Mouse (Mus musculus): ENCODE measurements at regions not wholly inside any gene's neighbourhood (a gene's known extent, or its start where the extent isn't known, plus 50 kb on each side); places are given as distances from the start of the nearest gene placed in this dataset.
A peak's percentile ranks its signal among the peaks of the same experiment; 100 is the strongest.

DNA sequence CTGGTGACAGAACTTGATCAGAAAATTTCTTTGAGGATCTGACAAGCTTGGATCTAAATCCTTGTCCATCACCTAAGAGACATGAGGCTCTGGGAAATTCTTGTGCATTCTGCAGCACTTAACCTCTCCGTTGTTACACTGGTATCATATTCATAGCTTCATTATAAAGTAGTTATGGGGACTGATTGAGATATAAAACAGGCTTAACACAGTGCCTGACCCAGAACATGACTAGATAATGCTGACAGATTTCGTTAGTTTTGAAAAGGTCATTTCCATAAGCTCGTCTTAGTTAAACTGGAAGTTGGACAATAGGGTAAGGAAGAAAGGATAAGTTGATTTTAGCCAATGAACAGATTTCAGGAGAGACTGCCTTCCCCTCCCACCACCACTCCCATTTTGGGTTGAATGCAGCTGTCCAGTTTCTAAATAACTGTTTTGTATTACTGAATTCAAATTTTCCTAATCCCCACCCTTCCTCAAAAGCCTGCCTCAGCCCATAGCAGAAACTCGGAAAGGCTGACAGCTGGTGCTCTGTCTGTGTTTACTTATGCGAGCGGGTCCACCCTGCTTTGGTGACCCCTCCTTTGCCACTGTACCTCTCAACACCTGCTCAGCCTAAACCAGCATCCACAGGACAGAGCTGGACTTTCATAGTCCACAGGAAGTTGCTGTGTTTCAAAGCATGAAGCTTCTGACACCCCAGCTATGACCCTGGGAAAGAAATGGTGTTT is 340.8 kb downstream of the Pax1 start:
- DNase-seq (ENCODE audit: low spot score), result peak; percentile 5

GRCm38 (mm10) chr2:147699524-147700081 is 337.9 kb downstream of the Pax1 start:
- DNase-seq (ENCODE audit: low spot score), result no peak

- no peak for DNase-seq (ENCODE audit: low spot score)
These were observed 330.2 kb downstream of the Pax1 start for GRCm38 (mm10) chr2:147691896-147692295.

GRCm38 (mm10) chr2:147690506-147691208 is 328.9 kb downstream of the Pax1 start:
- no peak for DNase-seq (ENCODE audit: low spot score)

DNA sequence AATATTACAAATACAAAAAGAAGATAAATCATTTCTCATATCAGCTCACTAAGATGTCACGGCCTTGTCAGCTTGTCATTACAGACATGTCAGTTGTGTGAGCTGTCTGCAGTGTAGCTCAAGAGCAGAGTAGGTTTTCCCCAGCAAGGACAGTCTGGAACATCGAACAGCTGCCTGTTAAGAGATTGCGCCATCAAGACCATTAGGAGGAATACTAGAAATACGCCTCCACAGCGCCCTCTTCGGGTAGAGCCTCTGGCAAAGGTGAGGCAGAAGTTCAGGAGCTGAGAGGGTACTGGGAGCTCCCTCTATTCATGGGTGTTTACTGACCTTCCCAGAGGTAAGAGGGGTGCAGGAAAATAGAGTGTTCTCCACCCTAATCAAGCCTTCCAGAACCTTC is 327.0 kb downstream of the Pax1 start:
- peak; percentile 80 for DNase-seq (ENCODE audit: low spot score)

- peak; percentile 46 for DNase-seq (ENCODE audit: low spot score)
These were observed 294.9 kb downstream of the Pax1 start for GRCm38 (mm10) chr2:147656667-147657066.

GRCm38 (mm10) chr2:147650229-147650628 is 288.5 kb downstream of the Pax1 start:
- no peak for DNase-seq (ENCODE audit: low spot score)

- DNase-seq (ENCODE audit: low spot score), result no peak
These were observed 286.2 kb downstream of the Pax1 start for GRCm38 (mm10) chr2:147647972-147648371.

GRCm38 (mm10) chr2:147647506-147647905 is 285.8 kb downstream of the Pax1 start:
- no peak for DNase-seq (ENCODE audit: low spot score)

- no peak for DNase-seq (ENCODE audit: low spot score)
These were observed 276.2 kb downstream of the Pax1 start for GRCm38 (mm10) chr2:147637882-147638281.

DNA sequence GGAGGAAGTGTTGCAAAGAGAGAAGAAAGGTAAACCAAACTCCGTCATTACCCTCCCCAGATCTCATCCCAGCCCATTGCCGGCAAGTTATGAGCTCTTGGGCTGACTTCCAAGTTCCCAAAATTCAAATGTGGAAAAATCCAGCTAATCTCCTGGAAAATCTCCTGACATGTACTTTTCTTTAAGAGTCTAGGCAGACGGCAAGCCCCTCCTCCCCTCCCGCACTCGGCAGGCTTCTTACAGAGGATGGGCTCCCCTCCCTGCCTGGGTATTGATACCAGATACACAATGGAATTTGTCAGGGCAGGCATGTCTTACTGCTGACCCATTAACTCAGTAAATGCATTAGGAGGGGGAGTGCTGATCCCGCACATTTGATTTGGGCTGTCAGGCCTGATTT is 271.0 kb downstream of the Pax1 start:
- peak; percentile 34 for DNase-seq (ENCODE audit: low spot score)

GRCm38 (mm10) chr2:147629716-147630115 is 268.0 kb downstream of the Pax1 start:
- DNase-seq (ENCODE audit: low spot score), result no peak

- DNase-seq (ENCODE audit: low spot score), result peak; percentile 5
These were observed 265.4 kb downstream of the Pax1 start for GRCm38 (mm10) chr2:147627096-147627495.

GRCm38 (mm10) chr2:147623116-147623515 is 261.4 kb downstream of the Pax1 start:
- DNase-seq (ENCODE audit: low spot score), result no peak

GRCm38 (mm10) chr2:147617849-147618248 is 256.1 kb downstream of the Pax1 start:
- DNase-seq (ENCODE audit: low spot score), result no peak

GRCm38 (mm10) chr2:147610343-147610742 is 248.6 kb downstream of the Pax1 start:
- DNase-seq (ENCODE audit: low spot score), result no peak

DNA sequence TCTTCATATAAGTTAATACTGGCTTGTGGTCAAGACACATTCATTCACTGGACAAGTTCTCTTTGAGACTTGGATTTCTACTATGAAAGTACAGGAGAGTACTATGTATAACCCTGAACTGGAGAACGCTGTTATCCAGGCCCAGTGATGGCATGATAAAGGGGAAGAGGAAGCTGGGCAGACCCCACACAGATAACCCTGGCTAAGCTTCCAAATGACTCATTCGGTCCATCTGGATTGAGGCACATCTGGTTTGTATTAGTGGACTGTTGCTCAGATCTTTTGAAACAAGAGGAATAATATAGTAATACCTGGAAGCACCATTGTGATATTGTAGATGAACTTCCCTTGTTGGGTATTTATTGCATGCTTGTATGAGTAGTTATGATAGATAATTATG is 239.9 kb downstream of the Pax1 start:
- no peak for DNase-seq (ENCODE audit: low spot score)

DNA sequence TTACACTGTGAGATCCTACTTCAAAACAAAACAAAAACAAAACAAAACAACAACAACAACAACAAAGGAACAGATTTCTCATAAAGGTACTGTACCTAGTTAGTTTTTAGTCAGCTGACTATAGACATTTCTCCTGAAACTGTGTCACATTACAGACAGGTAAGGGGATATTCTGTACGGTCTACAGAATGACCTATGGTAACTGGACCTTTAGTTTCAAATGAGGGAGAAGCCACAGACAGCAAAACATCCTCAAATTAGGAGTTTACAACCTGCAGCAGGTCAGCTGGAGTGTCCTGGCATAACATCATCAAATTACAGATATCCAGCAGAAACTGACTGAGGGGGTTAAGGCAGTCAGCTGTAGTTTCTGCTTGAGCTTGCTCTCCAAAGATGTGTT is 210.7 kb downstream of the Pax1 start:
- DNase-seq (ENCODE audit: low spot score), result no peak

GRCm38 (mm10) chr2:147561220-147561619 is 199.5 kb downstream of the Pax1 start:
- no peak for DNase-seq (ENCODE audit: low spot score)

GRCm38 (mm10) chr2:147560426-147561155 is 198.9 kb downstream of the Pax1 start:
- no peak for DNase-seq (ENCODE audit: low spot score)

DNA sequence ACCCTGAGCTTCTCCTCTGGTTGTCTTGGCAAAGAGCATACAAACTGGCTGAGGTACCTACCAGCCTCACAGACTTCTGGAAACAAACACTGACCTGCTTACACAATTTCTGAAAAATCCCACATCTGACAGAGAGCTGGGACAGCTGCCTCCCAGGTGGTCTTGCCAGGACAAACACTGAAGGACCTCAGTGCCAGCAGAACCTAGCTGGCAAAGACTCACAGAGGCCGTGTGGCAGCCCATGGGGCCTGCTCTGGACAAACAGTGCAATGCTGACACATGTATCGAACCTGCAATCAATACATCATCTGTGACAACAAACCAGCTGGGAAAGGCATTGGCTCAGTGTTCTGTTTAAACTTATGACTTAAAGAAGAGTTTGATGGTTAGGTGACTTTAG is 167.4 kb downstream of the Pax1 start:
- no peak for DNase-seq (ENCODE audit: low spot score)

DNA sequence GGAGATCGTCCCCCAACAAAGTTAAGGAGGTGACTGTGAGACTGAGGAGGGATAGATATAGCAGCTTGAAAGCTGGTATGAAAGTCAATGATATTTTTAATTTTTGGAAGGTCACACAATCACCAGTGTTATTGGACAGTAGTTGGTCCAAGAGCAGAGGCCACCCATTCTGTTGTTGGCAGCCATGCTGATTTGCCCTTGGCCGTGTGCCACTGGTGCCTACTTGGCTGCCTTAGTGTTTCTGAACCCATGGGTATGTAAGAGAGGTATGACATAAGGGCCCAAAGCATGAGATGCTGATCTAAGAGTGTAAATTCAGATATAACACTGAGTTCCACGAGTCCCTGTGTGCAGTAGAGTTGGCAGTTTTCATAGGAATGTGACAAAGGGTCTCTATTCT is 153.7 kb downstream of the Pax1 start:
- DNase-seq (ENCODE audit: low spot score), result no peak

DNA sequence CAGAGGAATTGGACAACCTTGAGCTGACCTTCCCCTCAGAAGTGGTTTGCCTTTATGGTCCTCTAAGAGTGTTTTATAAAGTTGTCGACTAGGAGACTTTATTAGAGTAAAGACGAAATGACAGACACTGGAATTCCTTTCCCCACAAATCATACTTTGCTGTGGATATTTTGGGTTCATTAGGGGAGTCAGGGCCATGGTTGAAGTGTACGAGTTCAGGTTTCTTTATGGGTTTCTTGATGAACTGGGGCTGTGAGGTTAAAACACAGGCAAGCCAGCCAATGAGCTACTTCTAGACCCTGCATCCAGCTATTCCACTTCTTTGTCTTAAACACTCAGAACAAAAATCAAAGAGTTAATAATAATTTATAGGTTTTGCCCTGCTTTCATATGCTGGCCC is 153.0 kb downstream of the Pax1 start:
- DNase-seq (ENCODE audit: low spot score), result no peak

All from retina, embryonic 14.5 days (tissue).